Mouse (Mus musculus): ENCODE data around the gene Foxn2.

DNA sequence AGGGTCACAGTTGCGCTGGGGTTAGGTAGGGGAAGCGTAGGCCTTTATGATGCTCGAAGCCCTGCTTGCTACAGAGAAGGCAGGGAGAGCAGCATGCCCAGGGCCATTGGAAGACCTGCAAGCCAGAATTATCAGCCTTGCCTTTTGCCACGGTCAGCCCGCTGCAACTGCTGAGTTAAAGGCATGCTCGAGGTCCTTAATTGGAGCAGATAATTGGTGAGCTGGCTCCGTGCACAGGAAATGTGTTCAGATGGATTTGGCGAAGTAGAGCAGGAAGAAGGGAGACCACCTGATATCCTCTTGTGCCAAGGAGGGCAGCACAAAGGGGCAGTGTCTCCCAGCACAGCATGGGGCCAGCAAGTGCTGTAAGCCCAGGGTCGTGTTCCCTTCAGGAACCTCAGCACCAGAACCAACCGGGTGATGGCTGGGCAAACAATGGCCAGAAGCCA, 64.8 kb downstream of the Foxn2 start:
- no peak for TF ChIP-seq POLR2A (IDR thresholded peaks at IDR 0.05; ENCODE audit: insufficient read length, low read depth)
- no peak for TF ChIP-seq MYOD1 (IDR thresholded peaks at IDR 0.05; ENCODE audit: control insufficient read depth in 1 of 3, insufficient read length in 2 of 3, low read depth in 2 of 3)
- TF ChIP-seq MAX (IDR thresholded peaks at IDR 0.05; ENCODE audit: low read depth): no peak
- no peak for TF ChIP-seq USF1 (IDR thresholded peaks at IDR 0.05; ENCODE audit: low read depth)
- TF ChIP-seq POLR2AphosphoS2 (IDR thresholded peaks at IDR 0.05; ENCODE audit: insufficient read length, low read depth): no peak
- TF ChIP-seq CEBPB (IDR thresholded peaks at IDR 0.05; ENCODE audit: insufficient read depth, poor library complexity, severe bottlenecking): no peak
- TF ChIP-seq TCF12 (IDR thresholded peaks at IDR 0.05; ENCODE audit: insufficient read depth, poor library complexity, severe bottlenecking): no peak
- TF ChIP-seq TCF3 (IDR thresholded peaks at IDR 0.05; ENCODE audit: insufficient read length, low read depth): no peak
- TF ChIP-seq E2F4 (IDR thresholded peaks at IDR 0.05; ENCODE audit: insufficient read depth): no peak
- TF ChIP-seq MYOG (IDR thresholded peaks at IDR 0.05; ENCODE audit: control insufficient read depth in 1 of 3, insufficient read depth in 1 of 3, insufficient read length in 2 of 3, low read depth in 2 of 3): no peak
